Mouse (Mus musculus) liver, embryonic 14.5 days (tissue): Measurements from ENCODE around the gene 4930555G01Rik.
"Not testable (repeated sequence)": the region's sequence is repeated elsewhere in the genome, so short reads cannot be mapped to it uniquely, and the experiment has no call there.

Experiments used
- CTCF ChIP-seq: IDR thresholded peaks from 2 replicates; pipeline ENCODE4 v1.5.1; 2016; ENCODE audit warnings: antibody characterized with exemption, low read depth, control low read depth
- EP300 ChIP-seq: IDR thresholded peaks from 2 replicates; pipeline ENCODE4 v1.6.1; 2016; ENCODE audit warnings: antibody characterized with exemption, low read depth

DNA sequence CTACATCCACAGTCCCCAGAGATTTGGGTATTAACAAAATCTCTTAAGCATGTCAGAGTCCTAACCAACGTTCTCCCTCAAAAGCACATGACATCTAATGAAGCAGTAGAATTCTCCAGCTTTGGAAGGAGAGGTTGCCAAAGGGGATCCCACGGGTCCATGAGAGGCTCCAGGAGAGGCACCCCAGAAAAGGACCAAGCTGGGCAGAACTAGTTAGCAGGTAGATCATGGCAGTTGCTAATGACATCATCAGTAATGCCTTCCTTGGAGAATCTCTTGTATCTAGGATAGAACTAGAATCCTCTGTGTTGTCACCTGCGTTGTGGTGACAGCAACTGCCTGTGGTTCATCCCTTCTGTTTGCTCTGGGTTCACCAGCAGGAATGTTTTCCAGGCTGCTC lies at the start of gene 4930555G01Rik:
- TF ChIP-seq CTCF, EP300: not testable (repeated sequence)
